Mouse (Mus musculus) 3T3-L1 (cell line): ENCODE results near the gene Rtp3.

Source experiments
- DNase-seq: peaks from one replicate; pipeline ENCODE4 v3.0.0-alpha.2; 2015; ENCODE audit warnings: low read depth, low spot score

Gene Rtp3

DNA sequence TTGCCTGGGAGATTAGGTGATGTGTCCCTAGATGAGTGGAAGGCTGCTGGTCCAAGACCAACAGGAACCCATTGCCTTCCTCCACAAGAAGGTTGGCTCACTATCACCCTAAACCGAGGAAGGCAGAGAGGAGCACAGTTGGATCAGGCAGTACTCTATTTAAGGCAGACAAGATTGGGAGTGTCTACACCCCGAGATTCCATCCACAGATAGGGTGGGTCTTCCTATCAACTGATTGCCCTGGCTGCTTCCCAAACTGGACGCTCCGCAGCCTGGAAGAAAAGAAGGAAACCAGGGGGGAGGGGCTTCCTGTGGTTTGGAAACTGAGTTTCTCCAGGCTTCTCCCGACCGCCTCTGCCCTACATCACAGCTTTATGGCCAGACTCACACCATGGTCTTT, at the start of gene Rtp3:
TSS of gene Rtp3 (minus strand) at position 380 of the 400 bp plus-strand sequence.
- no peak for DNase-seq

DNA sequence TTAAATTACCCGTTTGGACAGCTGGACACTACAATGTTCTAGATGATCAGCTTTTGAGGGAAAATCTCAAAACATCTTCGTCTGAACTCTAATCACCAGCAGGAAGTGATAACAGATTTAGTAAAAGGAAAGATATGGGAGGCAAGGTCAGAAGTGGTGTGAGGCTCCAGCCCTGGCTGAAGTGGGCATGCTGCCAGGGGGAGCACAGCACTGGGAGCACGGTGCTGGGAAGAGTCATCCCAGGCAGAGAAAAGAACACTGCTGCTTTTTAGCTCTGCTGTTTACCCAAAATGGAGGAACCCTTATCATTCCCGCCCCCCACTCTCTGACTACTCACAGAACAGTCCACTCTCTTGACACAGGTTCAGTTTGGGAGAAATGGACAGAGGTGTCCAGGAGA, 49.6 kb upstream of the Rtp3 start:
- DNase-seq, result no peak

- DNase-seq, result no peak
These were observed 43.3 kb upstream of the Rtp3 start for GRCm38 (mm10) chr9:111033717-111034116.

DNA sequence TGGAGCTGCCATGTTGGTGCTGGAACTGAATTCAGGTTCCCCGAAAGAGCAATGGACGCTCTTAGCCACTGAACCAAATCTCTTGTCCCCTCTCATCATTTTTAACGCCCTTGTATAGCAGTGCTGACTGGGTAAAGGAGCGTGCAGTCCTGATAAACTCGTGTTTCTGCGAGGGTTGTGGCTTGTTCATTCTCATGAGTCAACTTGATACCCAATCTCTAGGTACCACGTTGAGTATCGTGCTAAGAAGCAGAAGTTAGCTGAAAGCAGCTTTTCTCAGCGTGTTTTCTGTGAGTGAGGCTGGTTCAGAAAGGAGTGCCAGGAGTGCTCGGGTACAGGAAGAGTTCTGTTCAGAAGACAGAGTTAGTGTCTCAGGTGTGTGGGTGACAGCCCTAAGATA, 36.4 kb upstream of the Rtp3 start:
- DNase-seq, result no peak

DNA sequence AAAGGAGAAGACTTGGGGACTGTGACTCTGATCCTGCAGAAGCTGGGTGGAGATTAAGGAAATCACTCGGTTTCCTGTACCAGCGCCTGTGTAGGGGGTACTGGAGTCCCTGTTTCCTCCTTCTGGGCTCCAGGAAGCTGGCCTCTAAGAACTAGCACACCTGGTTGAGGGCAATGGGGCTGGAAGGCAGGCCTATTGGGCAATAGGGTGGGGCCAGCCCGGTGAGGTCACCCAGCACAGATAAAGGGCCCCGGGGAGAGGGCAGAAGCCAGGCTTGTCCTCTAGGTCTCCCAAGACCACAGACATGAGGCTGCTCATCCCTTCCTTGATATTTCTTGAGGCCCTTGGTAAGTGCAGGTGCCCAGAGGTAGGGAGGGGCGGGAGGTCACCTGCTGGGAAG, 28.6 kb upstream of the Rtp3 start, which contains the start of gene Ltf:
TSS of gene Ltf (plus strand) at position 250 of the 400 bp plus-strand sequence.
- no peak for DNase-seq

- DNase-seq, result peak; percentile 18
These were observed 25.3 kb upstream of the Rtp3 start for GRCm38 (mm10) chr9:111015658-111016057.

GRCm38 (mm10) chr9:111012041-111012440, 21.7 kb upstream of the Rtp3 start:
- DNase-seq, result no peak

DNA sequence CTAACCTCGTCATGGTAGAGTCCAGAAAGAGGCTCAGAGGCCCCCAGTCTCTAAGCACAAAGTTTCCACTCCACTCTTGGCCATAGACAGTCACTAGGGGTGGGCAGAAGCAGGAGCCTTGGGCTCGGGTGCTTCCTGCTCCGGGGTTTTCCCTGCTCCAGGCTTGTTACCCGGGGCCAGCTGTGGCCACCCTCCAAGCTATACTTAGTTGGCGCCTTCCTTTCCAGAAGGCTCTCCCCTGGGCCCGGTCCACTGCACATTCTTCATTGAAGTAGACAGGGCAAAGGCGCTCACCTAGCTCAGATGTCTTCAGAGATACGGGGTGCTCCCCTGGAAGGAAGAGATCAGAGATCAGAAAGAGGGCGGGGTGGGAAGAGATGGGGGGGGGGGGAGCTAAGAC, 21.2 kb upstream of the Rtp3 start:
- DNase-seq, result no peak

- DNase-seq, result no peak
These were observed 19.4 kb upstream of the Rtp3 start for GRCm38 (mm10) chr9:111009763-111010162.

- DNase-seq, result no peak
These were observed 16.2 kb upstream of the Rtp3 start for GRCm38 (mm10) chr9:111006544-111006943.

DNA sequence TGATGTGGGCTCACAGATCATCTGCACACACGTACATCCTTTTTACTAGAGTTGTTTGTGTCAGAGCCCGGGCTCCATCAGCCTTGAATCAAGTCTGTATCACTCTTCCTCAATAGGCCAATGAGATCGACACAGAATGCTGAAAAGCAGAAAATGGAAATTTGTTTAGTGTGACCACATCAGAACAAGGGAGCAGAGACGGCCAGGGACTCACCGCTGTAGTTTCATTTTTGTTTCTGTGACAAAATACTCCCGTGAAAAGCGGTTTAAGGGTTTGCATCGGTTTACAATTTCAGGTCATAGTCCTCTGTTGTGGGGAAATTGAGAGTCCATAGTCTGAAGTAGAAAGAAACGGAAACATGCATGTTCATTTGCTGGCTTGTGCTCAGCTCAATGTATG, 12.9 kb upstream of the Rtp3 start:
- no peak for DNase-seq

- DNase-seq, result no peak
These were observed 11.2 kb upstream of the Rtp3 start for GRCm38 (mm10) chr9:111001621-111002020.

- peak; percentile 9 for DNase-seq
These were observed 9.5 kb upstream of the Rtp3 start for GRCm38 (mm10) chr9:110999856-111000255.

DNA sequence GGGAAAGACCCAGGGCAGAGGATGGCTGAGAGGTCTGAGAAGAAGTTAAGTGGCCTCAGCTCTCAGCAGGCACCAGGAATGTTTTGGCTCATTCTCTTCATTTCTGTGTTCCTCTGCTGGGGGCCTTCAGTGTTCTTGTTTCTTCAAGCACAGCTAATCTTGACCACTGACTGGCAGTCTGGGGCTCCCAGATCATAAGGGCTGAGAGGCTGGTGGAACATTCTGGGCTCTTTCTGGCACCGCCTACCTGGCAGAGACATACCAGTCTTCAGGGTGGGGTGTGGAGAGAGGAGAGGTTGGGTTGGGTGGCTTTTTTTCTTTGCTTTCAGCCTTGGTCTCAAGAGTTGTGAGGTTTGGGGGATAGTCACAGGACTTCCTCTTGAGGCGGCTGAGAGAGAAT, 8.7 kb upstream of the Rtp3 start:
- DNase-seq, result no peak

DNA sequence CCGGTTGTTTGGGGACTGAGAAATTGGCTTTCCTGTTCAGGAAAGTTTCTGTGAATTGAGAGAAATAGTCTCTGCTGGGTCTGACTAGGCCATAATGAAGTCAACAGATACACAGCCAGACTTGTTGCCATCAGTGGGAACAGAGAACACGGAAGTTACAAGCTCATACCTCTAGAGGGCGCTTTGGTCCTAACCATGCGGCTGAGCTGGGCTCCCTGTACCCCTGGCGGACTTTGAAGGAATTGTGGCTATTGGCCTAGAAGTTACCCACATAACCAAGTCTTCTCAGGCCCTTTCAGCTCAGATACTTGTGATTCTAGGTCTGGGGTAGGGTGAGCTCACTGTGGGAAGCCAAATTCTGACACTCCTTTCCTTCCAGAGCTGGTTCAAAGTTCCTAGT, 6.9 kb upstream of the Rtp3 start:
- peak; percentile 85 for DNase-seq

- peak; percentile 74 for DNase-seq
These were observed 4.4 kb upstream of the Rtp3 start for GRCm38 (mm10) chr9:110994716-110995172.

GRCm38 (mm10) chr9:110993281-110993709, 2.9 kb upstream of the Rtp3 start:
- DNase-seq, result peak; percentile 74

GRCm38 (mm10) chr9:110989543-110989942, 840 bp downstream of the Rtp3 start:
- DNase-seq, result no peak

DNA sequence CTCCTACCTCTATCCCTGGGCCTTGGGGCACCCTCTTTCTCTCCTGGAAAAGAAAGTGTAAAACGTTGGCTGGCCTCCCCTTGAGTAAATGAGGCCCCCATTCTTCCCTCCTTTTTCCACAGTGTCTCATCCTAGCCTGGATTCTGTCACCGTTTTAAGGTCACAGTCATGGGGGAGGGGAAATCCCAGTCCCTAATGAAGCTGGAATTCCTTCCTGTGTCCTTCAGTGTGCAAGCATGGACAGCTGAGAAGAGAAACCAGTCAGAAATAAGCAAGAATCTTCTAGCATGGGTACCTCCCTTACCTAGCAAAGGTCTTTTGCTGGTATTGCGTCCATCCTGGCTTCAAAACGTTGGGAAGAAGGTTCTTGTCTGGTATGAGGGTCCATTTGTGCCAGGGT, 1.2 kb downstream of the Rtp3 start:
- DNase-seq, result no peak

- DNase-seq, result no peak
These were observed 2.3 kb downstream of the Rtp3 start for GRCm38 (mm10) chr9:110988078-110988477.

DNA sequence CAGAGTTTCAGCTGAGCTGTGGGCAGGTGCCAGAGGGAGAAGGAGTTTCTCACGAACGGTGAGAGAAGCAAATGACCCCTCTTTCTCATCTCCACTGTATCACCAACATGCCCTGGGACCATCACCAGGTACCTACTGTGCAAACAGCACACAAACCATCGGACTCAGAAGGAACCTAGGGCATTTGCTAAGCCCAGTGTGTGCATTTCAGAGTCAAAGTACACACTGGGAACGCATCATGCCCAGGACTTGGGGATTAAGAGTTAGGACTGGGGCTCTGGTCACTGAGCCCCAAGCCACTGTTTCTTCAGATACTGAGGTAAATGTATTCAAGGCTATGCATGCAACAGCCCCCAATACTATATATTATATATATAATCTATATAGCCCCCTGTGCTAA, 3.1 kb downstream of the Rtp3 start:
- no peak for DNase-seq

GRCm38 (mm10) chr9:110985951-110986350, 4.4 kb downstream of the Rtp3 start:
- no peak for DNase-seq

DNA sequence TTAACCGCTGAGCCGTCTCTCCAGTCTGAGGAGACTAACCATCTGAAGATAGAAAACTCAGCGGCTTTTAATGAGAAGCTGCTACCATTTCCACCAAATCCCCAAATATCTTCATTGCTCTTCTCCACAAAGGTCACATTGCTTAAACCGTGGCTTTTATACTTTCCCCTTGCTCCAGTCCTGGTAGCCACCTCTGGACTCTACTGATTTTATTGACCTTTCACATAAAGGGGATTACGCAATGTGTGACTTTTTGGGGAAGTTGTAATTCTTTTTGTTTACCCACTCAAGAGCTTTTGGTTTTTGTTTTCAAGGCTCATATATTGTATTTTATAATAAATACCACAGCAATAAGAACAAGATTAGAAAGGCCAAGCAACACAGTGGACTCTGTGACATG, 4.8 kb downstream of the Rtp3 start:
- no peak for DNase-seq

GRCm38 (mm10) chr9:110984096-110984495, 6.3 kb downstream of the Rtp3 start:
- no peak for DNase-seq
